Mouse (Mus musculus) heart, postnatal 4 days (tissue): ENCODE measurements around the gene St3gal2. TPM values are rescaled to one million over a fixed set of nuclear protein-coding genes. Genes with fewer than 3 reads are reported as not detected.
"Not testable (repeated sequence)": the region's sequence is repeated elsewhere in the genome, so short reads cannot be mapped to it uniquely, and the experiment has no call there.

Experiments
- DNase-seq: peaks from one replicate; pipeline ENCODE4 v3.0.0; 2021
- microRNA-seq, 2 experiments: library from miRNA; unstranded; fragments of <30 nt; microRNA quantifications; one replicate each; pipeline ENCODE4 v1.2.0; 2021 to 2022
- total RNA-seq, 2 experiments: library from RNA; stranded (reverse); gene quantifications; 2 replicates each; pipeline ENCODE4 v1.2.3; 2021

The St3gal2 gene
- total RNA-seq, 2 experiments from 2014 or later: 36.7 to 38.2 TPM

DNA sequence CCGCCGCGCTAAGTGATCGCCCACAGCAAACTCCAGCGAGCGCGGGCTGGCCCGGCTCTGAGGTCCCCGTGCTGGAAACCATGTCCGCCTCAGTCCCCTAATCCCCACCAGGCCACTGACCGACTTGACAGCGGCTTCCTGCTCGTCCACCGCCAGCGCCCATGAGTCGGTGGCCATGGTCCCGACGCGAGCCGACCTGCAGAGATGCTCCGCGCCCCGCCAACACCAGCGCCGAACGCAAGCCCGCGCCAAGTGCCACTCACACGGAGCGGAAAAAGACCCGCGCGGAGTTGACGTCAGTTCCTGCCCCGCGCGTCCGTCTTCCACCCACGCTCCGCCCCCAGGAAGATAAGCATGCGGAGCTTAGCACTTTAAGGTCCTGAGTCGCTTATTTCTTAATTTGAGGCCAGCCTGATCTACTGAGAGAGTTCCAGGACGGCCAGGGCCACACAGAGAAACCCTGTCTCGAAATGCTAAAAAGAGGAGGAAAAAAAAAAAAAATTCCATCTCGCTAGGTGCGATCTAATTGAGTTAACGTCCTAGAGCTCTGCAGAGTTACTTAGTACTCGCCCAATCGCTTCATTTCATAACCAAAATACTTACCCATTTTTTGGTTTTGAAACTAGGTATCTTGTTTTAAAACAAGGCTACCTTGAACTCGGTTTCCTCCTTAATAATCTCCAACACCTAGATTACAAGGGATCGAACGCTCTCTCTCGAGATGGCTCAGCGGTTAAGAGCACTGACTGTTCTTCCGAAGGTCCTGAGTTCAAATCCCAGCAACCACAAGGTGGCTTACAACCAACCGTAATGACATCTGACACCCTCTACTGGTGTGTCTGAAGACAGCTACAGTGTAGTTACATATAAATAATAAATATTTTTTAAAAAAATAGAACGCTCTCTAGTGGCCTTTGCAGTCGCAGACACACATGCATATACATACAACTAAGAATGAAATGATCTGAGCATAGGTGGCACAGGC is 78.1 kb downstream of the St3gal2 start, which contains the start of gene Ddx19a:
Gene Ddx19a (minus strand): TSS at position 254 of the 985 bp plus-strand sequence.
- peak; percentile 91 for DNase-seq

GRCm38 (mm10) chr8:111010230-111010991 is 90.7 kb downstream of the St3gal2 start:
- not testable (repeated sequence) for DNase-seq

Small RNAs within 50 kb of the gene (microRNA-seq; reads per million reads assigned to microRNA genes)
- gene Mir3473d: 0 to 0.82 reads per million in 2 experiments

Other genes with a start within 250 kb of the St3gal2 start
- 10 to 100 TPM; 50.6 to 61.0 TPM for gene Mtss1l, start 198.4 kb upstream of the St3gal2 start, total RNA-seq
- 1 to 10 TPM; 1.2 to 2.3 TPM for gene Il34, start 114.0 kb upstream of the St3gal2 start, total RNA-seq
- 10 to 100 TPM; 49.8 to 50.5 TPM for gene Cog4, start 73.3 kb upstream of the St3gal2 start, total RNA-seq
- 10 to 100 TPM; 61.4 to 64.9 TPM for gene Sf3b3, start 73.1 kb upstream of the St3gal2 start, total RNA-seq
- gene Fuk, start 17.4 kb upstream of the St3gal2 start, total RNA-seq: 1 to 10 TPM; 6.6 to 6.9 TPM
- 10 to 100 TPM; 46.5 to 49.7 TPM for gene Ddx19a, start 77.9 kb downstream of the St3gal2 start, total RNA-seq
- gene Ddx19b, start 111.8 kb downstream of the St3gal2 start, total RNA-seq: 10 to 100 TPM; 11.8 to 13.1 TPM
- gene Aars, start 113.2 kb downstream of the St3gal2 start, total RNA-seq: 10 to 100 TPM; 50.0 to 55.8 TPM
- gene Exosc6, start 136.4 kb downstream of the St3gal2 start, total RNA-seq: not detected
- gene Clec18a, start 172.5 kb downstream of the St3gal2 start, total RNA-seq: not detected
- gene Pdpr, start 174.7 kb downstream of the St3gal2 start, total RNA-seq: 10 to 100 TPM; 51.7 to 54.3 TPM